Mouse (Mus musculus): ENCODE measurements around the gene Dagla. TPM values are rescaled to one million over a fixed set of nuclear protein-coding genes. Genes with fewer than 3 reads are reported as not detected.

Gene Dagla
- total and polyA plus RNA-seq, 2 experiments from 2014 or later, result 10.9 to 35.0 TPM

GRCm38 (mm10) chr19:10203146-10203847, 101.4 kb downstream of the Dagla start:
- no peaks in the 10 kb centered on the region for H3K9me3 ChIP-seq (ENCODE audit: low read length)
- DNase-seq (ENCODE audit: low spot score), result no peak
- WGBS, result 1% methylated on average over 23 of the region's 23 CpGs

GRCm38 (mm10) chr19:10198723-10199122, 106.0 kb downstream of the Dagla start:
- no peaks in the 10 kb centered on the region for H3K9me3 ChIP-seq (ENCODE audit: low read length)
- WGBS, result 29% methylated on average over 3 of the region's 3 CpGs
- no peaks in the 10 kb centered on the region for H3K27me3 ChIP-seq (ENCODE audit: insufficient read depth, low read length)
- DNase-seq (ENCODE audit: low spot score), result peak; percentile 95
- H3K9ac ChIP-seq (replicated peaks; ENCODE audit: low read length), result no peak overlapping the region
- H3K27ac ChIP-seq, result no peak overlapping the region
- peak; percentile 97 for TF ChIP-seq CTCF (IDR thresholded peaks at IDR 0.05; ENCODE audit: low read depth)
- H3K4me3 ChIP-seq (ENCODE audit: low read length), result no peak overlapping the region
- no peak overlapping the region for H3K4me2 ChIP-seq (ENCODE audit: low read depth, low read length)
- peaks cover 6% of the 10 kb centered on the region for H3K4me1 ChIP-seq (ENCODE audit: insufficient read depth, low read length)
- ATAC-seq, result peak; percentile 51
- peaks cover 32% of the 10 kb centered on the region for H3K36me3 ChIP-seq (ENCODE audit: insufficient read depth, low read length)

More at GRCm38 (mm10) chr19:10203146-10203847, 101.4 kb downstream of the Dagla start:
- Histone ChIP-seq H3K4me2 (ENCODE audit: low read depth, low read length) (peak overlapping the region; percentile 87), H3K27me3 (ENCODE audit: insufficient read depth, low read length) (no peaks in the 10 kb centered on the region), H3K4me1 (ENCODE audit: insufficient read depth, low read length) (peaks cover 6% of the 10 kb centered on the region), H3K27ac (peak overlapping the region; percentile 88), H3K9ac (replicated peaks; ENCODE audit: low read length) (peak overlapping the region; percentile 71), H3K4me3 (ENCODE audit: low read length) (peak overlapping the region; percentile 87), H3K36me3 (ENCODE audit: insufficient read depth, low read length) (peaks cover 13% of the 10 kb centered on the region)
- TF ChIP-seq CTCF (IDR thresholded peaks at IDR 0.05; ENCODE audit: low read depth), result no peak
- ATAC-seq, result peak; percentile 37

- Histone ChIP-seq H3K36me3 (ENCODE audit: insufficient read depth, low read length) (peaks cover 36% of the 10 kb centered on the region), H3K9ac (replicated peaks; ENCODE audit: low read length) (no peak overlapping the region), H3K27me3 (ENCODE audit: insufficient read depth, low read length) (no peaks in the 10 kb centered on the region), H3K9me3 (ENCODE audit: low read length) (no peaks in the 10 kb centered on the region), H3K27ac (no peak overlapping the region), H3K4me2 (ENCODE audit: low read depth, low read length) (no peak overlapping the region), H3K4me3 (ENCODE audit: low read length) (no peak overlapping the region), H3K4me1 (ENCODE audit: insufficient read depth, low read length) (peaks cover 4% of the 10 kb centered on the region)
- ATAC-seq (no peak), DNase-seq (ENCODE audit: low spot score) (no peak)
- 84% methylated on average over 2 of the region's 2 CpGs for WGBS
- TF ChIP-seq CTCF (IDR thresholded peaks at IDR 0.05; ENCODE audit: low read depth), result no peak
These were observed 106.4 kb downstream of the Dagla start for GRCm38 (mm10) chr19:10198286-10198685.

- H3K4me3 ChIP-seq (ENCODE audit: low read length), result no peak overlapping the region
- no peaks in the 10 kb centered on the region for H3K9me3 ChIP-seq (ENCODE audit: low read length)
- H3K4me2 ChIP-seq (ENCODE audit: low read depth, low read length), result no peak overlapping the region
- H3K36me3 ChIP-seq (ENCODE audit: insufficient read depth, low read length), result peaks cover 48% of the 10 kb centered on the region
- no peak overlapping the region for H3K27ac ChIP-seq
- WGBS, result 89% methylated on average over 4 of the region's 4 CpGs
- H3K9ac ChIP-seq (replicated peaks; ENCODE audit: low read length), result no peak overlapping the region
- no peaks in the 10 kb centered on the region for H3K4me1 ChIP-seq (ENCODE audit: insufficient read depth, low read length)
- no peaks in the 10 kb centered on the region for H3K27me3 ChIP-seq (ENCODE audit: insufficient read depth, low read length)
- no peak for ATAC-seq
- no peak for DNase-seq (ENCODE audit: low spot score)
- TF ChIP-seq CTCF (IDR thresholded peaks at IDR 0.05; ENCODE audit: low read depth), result no peak
These were observed 107.5 kb downstream of the Dagla start for GRCm38 (mm10) chr19:10197130-10197529.

Other genes with a start within 250 kb of the Dagla start
- 318 and 330 TPM in 2 replicates for gene Fads2, start 203.1 kb downstream of the Dagla start, total RNA-seq (2014; rRNA removed)
- gene Fads2, start 203.1 kb downstream of the Dagla start, polyA plus RNA-seq (2015; fragmentation: Nextera tagmentation; extraction: Ambion mirVana), result 260 and 272 TPM in 2 replicates
- 198 and 208 TPM in 2 replicates for gene Fads1, start 122.0 kb downstream of the Dagla start, total RNA-seq (2014; rRNA removed)
- 148 and 151 TPM in 2 replicates for gene Fads1, start 122.0 kb downstream of the Dagla start, polyA plus RNA-seq (2015; fragmentation: Nextera tagmentation; extraction: Ambion mirVana)
- gene Tmem258, start 100.9 kb downstream of the Dagla start, total RNA-seq (2014; rRNA removed), result 73.3 and 98.1 TPM in 2 replicates
- gene Tmem258, start 100.9 kb downstream of the Dagla start, polyA plus RNA-seq (2015; fragmentation: Nextera tagmentation; extraction: Ambion mirVana), result 312 and 324 TPM in 2 replicates
- gene Fen1, start 100.7 kb downstream of the Dagla start, total RNA-seq (2014; rRNA removed), result 26.5 and 30.5 TPM in 2 replicates
- gene Fen1, start 100.7 kb downstream of the Dagla start, polyA plus RNA-seq (2015; fragmentation: Nextera tagmentation; extraction: Ambion mirVana), result 28.4 and 30.2 TPM in 2 replicates
- gene Myrf, start 64.1 kb downstream of the Dagla start, total RNA-seq (2014; rRNA removed), result 5.1 and 5.9 TPM in 2 replicates
- 1.7 and 2.0 TPM in 2 replicates for gene Myrf, start 64.1 kb downstream of the Dagla start, polyA plus RNA-seq (2015; fragmentation: Nextera tagmentation; extraction: Ambion mirVana)
- 93.4 and 114 TPM in 2 replicates for gene Syt7, start 84.2 kb upstream of the Dagla start, total RNA-seq (2014; rRNA removed)
- gene Syt7, start 84.2 kb upstream of the Dagla start, polyA plus RNA-seq (2015; fragmentation: Nextera tagmentation; extraction: Ambion mirVana), result 11.9 and 17.4 TPM in 2 replicates
- 6.5 and 6.8 TPM in 2 replicates for gene Lrrc10b, start 152.6 kb upstream of the Dagla start, total RNA-seq (2014; rRNA removed)
- gene Lrrc10b, start 152.6 kb upstream of the Dagla start, polyA plus RNA-seq (2015; fragmentation: Nextera tagmentation; extraction: Ambion mirVana), result 2.0 and 2.1 TPM in 2 replicates
- 4.0 and 5.4 TPM in 2 replicates for gene Ppp1r32, start 178.1 kb upstream of the Dagla start, total RNA-seq (2014; rRNA removed)
- 2.3 and 2.9 TPM in 2 replicates for gene Ppp1r32, start 178.1 kb upstream of the Dagla start, polyA plus RNA-seq (2015; fragmentation: Nextera tagmentation; extraction: Ambion mirVana)
- gene Cpsf7, start 220.4 kb upstream of the Dagla start, total RNA-seq (2014; rRNA removed), result 44.9 and 47.4 TPM in 2 replicates
- 34.4 and 36.2 TPM in 2 replicates for gene Cpsf7, start 220.4 kb upstream of the Dagla start, polyA plus RNA-seq (2015; fragmentation: Nextera tagmentation; extraction: Ambion mirVana)
- 47.7 and 58.2 TPM in 2 replicates for gene Sdhaf2, start 221.3 kb upstream of the Dagla start, total RNA-seq (2014; rRNA removed)
- gene Sdhaf2, start 221.3 kb upstream of the Dagla start, polyA plus RNA-seq (2015; fragmentation: Nextera tagmentation; extraction: Ambion mirVana), result 60.2 and 64.2 TPM in 2 replicates